Mouse (Mus musculus) hindbrain, embryonic 13.5 days (tissue): ENCODE results near the gene Olfr120. TPM values are rescaled to one million over a fixed set of nuclear protein-coding genes. Genes with fewer than 3 reads are reported as not detected.
"Not testable (repeated sequence)": the region's sequence is repeated elsewhere in the genome, so short reads cannot be mapped to it uniquely, and the experiment has no call there.

Experiments
- ATAC-seq: fragments of 200-750 bp; cut with Nextera tagmentation; 2 replicates; pipeline ENCODE4 v1.8.0; 2017; ENCODE audit warnings: moderate TSS enrichment; ENCODE audit not compliant: low FRiP score
- H3K27ac ChIP-seq: fragments of 300-500 bp; sonication (generic); 2 replicates; pipeline ENCODE4 v1.5.1; 2015; ENCODE audit warnings: inconsistent platforms, mild to moderate bottlenecking, moderate library complexity
- H3K27me3 ChIP-seq: fragments of 300-500 bp; sonication (generic); 2 replicates; pipeline ENCODE4 v1.6.1; 2015; ENCODE audit warnings: mild to moderate bottlenecking, inconsistent platforms
- H3K36me3 ChIP-seq: fragments of 300-500 bp; sonication (generic); 2 replicates; pipeline ENCODE4 v1.6.1; 2015; ENCODE audit warnings: mild to moderate bottlenecking, inconsistent platforms
- H3K4me1 ChIP-seq: fragments of 300-500 bp; sonication (generic); replicated peaks from 2 replicates; pipeline ENCODE4 v1.6.1; 2015; ENCODE audit warnings: inconsistent platforms
- H3K4me2 ChIP-seq: fragments of 300-500 bp; sonication (generic); 2 replicates; pipeline ENCODE4 v1.6.1; 2015; ENCODE audit warnings: inconsistent platforms, mild to moderate bottlenecking, moderate library complexity
- H3K4me3 ChIP-seq: fragments of 300-500 bp; sonication (generic); 2 replicates; pipeline ENCODE4 v1.5.1; 2015; ENCODE audit warnings: mild to moderate bottlenecking, inconsistent platforms
- H3K9ac ChIP-seq: fragments of 300-500 bp; sonication (generic); 2 replicates; pipeline ENCODE4 v1.6.1; 2015; ENCODE audit warnings: mild to moderate bottlenecking, inconsistent platforms
- H3K9me3 ChIP-seq: fragments of 300-500 bp; sonication (generic); 2 replicates; pipeline ENCODE4 v1.6.1; 2016; ENCODE audit warnings: inconsistent platforms
- WGBS: fragments of 180-500 bp; shearing (Covaris S2); methylation state at CpG from one replicate; pipeline ENCODE4 v1.1.7; 2015; 5-methylcytosine and 5-hydroxymethylcytosine counted together
- polyA plus RNA-seq: library from polyadenylated mRNA; unstranded; fragments of >200 nt; fragmentation: Nextera tagmentation; extraction: Ambion mirVana; gene quantifications from 2 replicates; pipeline ENCODE4 v1.2.1, GENCODE M21; 2015

Gene Olfr120
- not detected in 2 replicates for polyA plus RNA-seq

DNA sequence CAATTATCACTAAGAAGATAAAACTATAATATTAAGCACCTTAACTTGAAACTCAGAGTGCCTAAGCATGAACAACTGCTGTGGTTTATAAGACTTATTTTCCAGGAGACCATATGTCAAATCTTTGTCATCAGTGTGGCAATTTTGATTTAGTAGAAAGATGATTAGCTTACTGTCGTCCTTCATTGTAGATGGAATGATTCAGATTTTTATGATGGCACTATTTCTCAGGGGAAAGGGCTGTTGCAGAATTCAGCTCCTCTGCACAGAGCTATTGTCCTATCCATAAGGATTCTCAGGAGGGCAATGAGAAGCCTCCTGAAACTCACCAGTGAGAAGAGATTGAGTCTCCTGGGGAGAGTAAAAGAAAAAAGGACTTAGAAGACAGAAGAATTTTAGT is at the start of gene Olfr120:
TSS of gene Olfr120 (plus strand) at position 301 of the 400 bp plus-strand sequence.
- Histone ChIP-seq H3K9ac (no peak within 1 kb of the TSS), H3K4me3 (no peak within 1 kb of the TSS), H3K27ac (no peak within 1 kb of the TSS), H3K36me3 (no peaks in the 10 kb centered on the region), H3K9me3 (no peaks in the 10 kb centered on the region), H3K4me2 (no peak within 1 kb of the TSS), H3K27me3 (no peaks in the 10 kb centered on the region), H3K4me1 (no peaks in the 10 kb centered on the region)
- WGBS: 69% methylated on average over 1 of the region's 1 CpGs
- ATAC-seq: no peak

DNA sequence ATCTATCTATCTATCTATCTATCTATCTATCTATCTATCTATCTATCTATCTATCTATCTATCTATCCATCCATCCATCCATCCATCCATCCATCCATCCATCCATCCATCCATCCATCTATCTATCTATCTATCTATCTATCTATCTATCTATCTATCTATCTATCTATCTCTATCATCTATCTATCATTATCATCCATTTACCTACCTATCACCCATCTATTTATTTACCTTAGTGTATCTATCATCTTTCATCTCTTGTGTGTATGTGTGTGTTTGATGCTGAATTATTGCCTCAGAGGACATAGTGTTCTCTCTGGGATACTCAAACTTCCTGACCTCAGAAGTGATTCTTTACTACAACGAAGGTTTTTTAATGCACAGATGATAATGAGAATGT is 25.3 kb upstream of the Olfr120 start, which contains the start of gene Olfr119:
TSS of gene Olfr119 (plus strand) at position 301 of the 400 bp plus-strand sequence.
- not testable (repeated sequence) for H3K36me3 ChIP-seq, H3K9me3 ChIP-seq, H3K27me3 ChIP-seq, H3K4me3 ChIP-seq, H3K27ac ChIP-seq, H3K4me1 ChIP-seq, H3K4me2 ChIP-seq, H3K9ac ChIP-seq, ATAC-seq
- 80% methylated on average over 1 of the region's 1 CpGs for WGBS

DNA sequence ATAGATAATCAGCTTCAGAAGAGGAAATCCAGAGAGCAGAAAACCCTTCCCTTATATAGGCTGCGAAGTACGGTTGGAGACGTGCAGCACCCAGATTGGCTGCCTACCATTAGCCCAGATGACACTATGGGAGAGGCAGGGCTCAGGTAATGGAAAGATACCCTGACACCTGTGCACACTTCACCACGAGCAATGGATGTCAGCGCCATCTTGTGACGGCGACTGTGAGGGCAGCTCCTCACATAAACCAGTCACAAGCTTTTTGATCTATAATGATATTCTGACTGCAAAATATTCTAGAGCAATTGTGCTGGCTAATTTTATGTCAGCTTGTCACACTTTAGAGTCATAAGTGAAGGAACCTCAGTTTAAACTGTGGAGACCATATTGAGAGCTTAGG is 16.5 kb downstream of the Olfr120 start:
- H3K27ac ChIP-seq: no peak overlapping the region
- ATAC-seq: no peak

DNA sequence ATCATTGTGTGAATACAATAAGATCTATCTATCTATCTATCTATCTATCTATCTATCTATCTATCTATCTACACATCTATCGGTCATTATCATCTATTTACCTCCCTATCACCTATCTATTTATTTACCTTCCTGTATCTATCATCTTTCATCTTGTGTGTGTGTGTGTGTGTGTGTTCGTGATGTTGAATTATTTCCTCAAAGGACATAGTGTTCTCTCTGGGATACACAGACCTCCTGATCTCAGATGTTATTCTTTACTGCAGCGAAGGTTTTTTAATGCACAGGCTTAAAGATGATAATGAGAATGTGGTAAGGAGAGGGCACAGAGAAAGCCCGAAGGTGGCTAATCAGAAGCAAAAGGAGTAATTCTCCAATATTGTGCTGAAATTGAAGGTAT is 46.7 kb downstream of the Olfr120 start, which contains the start of gene Olfr122:
TSS of gene Olfr122 (plus strand) at position 301 of the 400 bp plus-strand sequence.
- no peak within 1 kb of the TSS for H3K4me2 ChIP-seq
- ATAC-seq: no peak
- no peaks in the 10 kb centered on the region for H3K4me1 ChIP-seq
- H3K27ac ChIP-seq: no peak within 1 kb of the TSS
- H3K9ac ChIP-seq: no peak within 1 kb of the TSS
- WGBS: 94% methylated on average over 4 of the region's 4 CpGs
- H3K27me3 ChIP-seq: no peaks in the 10 kb centered on the region
- H3K9me3 ChIP-seq: no peaks in the 10 kb centered on the region
- H3K36me3 ChIP-seq: no peaks in the 10 kb centered on the region
- no peak within 1 kb of the TSS for H3K4me3 ChIP-seq

More for the DNA sequence above, 16.5 kb downstream of the Olfr120 start:
- H3K9me3 ChIP-seq: no peaks in the 10 kb centered on the region
- H3K4me3 ChIP-seq: no peak overlapping the region
- H3K4me2 ChIP-seq: no peak overlapping the region
- WGBS: 62% methylated on average over 7 of the region's 7 CpGs
- no peak overlapping the region for H3K9ac ChIP-seq
- no peaks in the 10 kb centered on the region for H3K27me3 ChIP-seq
- H3K36me3 ChIP-seq: no peaks in the 10 kb centered on the region
- H3K4me1 ChIP-seq: no peaks in the 10 kb centered on the region

Other genes starting within 250 kb of the Olfr120 start
- not detected in 2 replicates for gene H2-M2, start 238.3 kb upstream of the Olfr120 start, polyA plus RNA-seq
- gene Olfr110, start 229.3 kb upstream of the Olfr120 start, polyA plus RNA-seq: not detected in 2 replicates
- gene Olfr111, start 213.8 kb upstream of the Olfr120 start, polyA plus RNA-seq: not detected in 2 replicates
- not detected in 2 replicates for gene Olfr112, start 152.4 kb upstream of the Olfr120 start, polyA plus RNA-seq
- not detected in 2 replicates for gene Olfr113, start 144.1 kb upstream of the Olfr120 start, polyA plus RNA-seq
- not detected in 2 replicates for gene Olfr114, start 129.1 kb upstream of the Olfr120 start, polyA plus RNA-seq
- gene Olfr115, start 94.7 kb upstream of the Olfr120 start, polyA plus RNA-seq: not detected in 2 replicates
- gene Olfr116, start 94.6 kb upstream of the Olfr120 start, polyA plus RNA-seq: not detected in 2 replicates
- not detected in 2 replicates for gene Olfr117, start 58.0 kb upstream of the Olfr120 start, polyA plus RNA-seq
- gene Olfr118, start 54.8 kb upstream of the Olfr120 start, polyA plus RNA-seq: not detected in 2 replicates
- not detected in 2 replicates for gene Olfr119, start 25.2 kb upstream of the Olfr120 start, polyA plus RNA-seq
- not detected in 2 replicates for gene Olfr121, start 27.0 kb downstream of the Olfr120 start, polyA plus RNA-seq
- gene Olfr122, start 46.8 kb downstream of the Olfr120 start, polyA plus RNA-seq: not detected in 2 replicates
- gene Olfr123, start 71.7 kb downstream of the Olfr120 start, polyA plus RNA-seq: not detected in 2 replicates
- not detected in 2 replicates for gene Olfr124, start 78.1 kb downstream of the Olfr120 start, polyA plus RNA-seq
- gene Olfr125, start 111.1 kb downstream of the Olfr120 start, polyA plus RNA-seq: not detected in 2 replicates
- not detected in 2 replicates for gene Olfr126, start 125.7 kb downstream of the Olfr120 start, polyA plus RNA-seq
- not detected in 2 replicates for gene Olfr127, start 178.6 kb downstream of the Olfr120 start, polyA plus RNA-seq
- gene Olfr128, start 198.7 kb downstream of the Olfr120 start, polyA plus RNA-seq: not detected in 2 replicates
- not detected in 2 replicates for gene Olfr761, start 231.3 kb downstream of the Olfr120 start, polyA plus RNA-seq